Mouse (Mus musculus) 3T3-L1 (cell line): ENCODE results near the gene Nasp.

Source experiments
- DNase-seq: peaks from one replicate; pipeline ENCODE4 v3.0.0-alpha.2; 2015; ENCODE audit warnings: low read depth, low spot score

The Nasp gene

GRCm38 (mm10) chr4:116638821-116639220, 11.1 kb upstream of the Nasp start:
- DNase-seq, result no peak

GRCm38 (mm10) chr4:116635197-116635596, 7.5 kb upstream of the Nasp start:
- DNase-seq, result no peak

GRCm38 (mm10) chr4:116627359-116627716, 403 bp downstream of the Nasp start:
- DNase-seq, result peak; percentile 91

GRCm38 (mm10) chr4:116626658-116627358, 933 bp downstream of the Nasp start:
- peak; percentile 93 for DNase-seq

- no peak for DNase-seq
Measured at GRCm38 (mm10) chr4:116624831-116625230, 2.9 kb downstream of the Nasp start.

- no peak for DNase-seq
Measured at GRCm38 (mm10) chr4:116615237-116615636, 12.5 kb downstream of the Nasp start.

GRCm38 (mm10) chr4:116612621-116613020, 15.1 kb downstream of the Nasp start:
- no peak for DNase-seq

GRCm38 (mm10) chr4:116596978-116597881, 30.5 kb downstream of the Nasp start:
- peak; percentile 79 for DNase-seq

GRCm38 (mm10) chr4:116596379-116596778, 31.4 kb downstream of the Nasp start, which contains the start of gene Ccdc17:
TSS of gene Ccdc17 (plus strand) at chr4:116596654.
- DNase-seq, result no peak

- DNase-seq, result no peak
Measured at GRCm38 (mm10) chr4:116595793-116596192, 31.9 kb downstream of the Nasp start.

- DNase-seq, result peak; percentile 18
Measured at GRCm38 (mm10) chr4:116558151-116558882, 69.4 kb downstream of the Nasp start.

GRCm38 (mm10) chr4:116557306-116558121, 70.2 kb downstream of the Nasp start, which contains the start of gene Gpbp1l1:
TSS of gene Gpbp1l1 (plus strand) at chr4:116557658.
- DNase-seq, result peak; percentile 88

- peak; percentile 94 for DNase-seq
Measured at GRCm38 (mm10) chr4:116556561-116557305, 71.0 kb downstream of the Nasp start.

- peak; percentile 88 for DNase-seq
Measured at GRCm38 (mm10) chr4:116555413-116556300, 72.1 kb downstream of the Nasp start, which contains the start of gene Tmem69. TSS of gene Tmem69 (minus strand) at chr4:116555936.

- no peak for DNase-seq
Measured at GRCm38 (mm10) chr4:116553035-116553434, 74.7 kb downstream of the Nasp start.
